Mouse (Mus musculus) spleen, postnatal 36 days (tissue): Measurements from ENCODE around the gene Srr.

Experiments
- DNase-seq, 2 experiments: peaks; one replicate each; pipeline ENCODE4 v3.0.0; 2022; ENCODE audit warnings: low spot score in 2 of 2, mixed read lengths in 1 of 2

The Srr gene

DNA sequence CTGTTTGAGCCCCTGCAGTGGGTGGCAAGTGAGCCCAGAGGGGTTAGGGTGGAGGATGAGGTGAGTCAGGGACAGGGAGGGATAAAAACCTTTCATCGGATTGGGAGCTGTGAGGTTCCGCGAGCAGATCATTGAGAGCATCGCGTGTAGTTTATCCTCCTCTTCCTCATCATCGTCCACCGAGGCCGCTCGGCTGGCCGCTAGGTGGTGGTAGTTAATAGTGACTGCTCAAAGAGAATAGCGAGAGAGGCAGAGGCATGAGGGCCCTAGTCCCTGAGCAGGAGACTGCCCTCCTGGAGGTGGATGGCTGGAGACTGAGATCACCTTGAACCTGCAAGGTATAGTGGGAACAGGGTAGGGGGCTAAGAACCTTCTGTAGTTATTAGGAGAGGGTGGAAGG lies 62.3 kb downstream of the Srr start:
- DNase-seq = no peak

DNA sequence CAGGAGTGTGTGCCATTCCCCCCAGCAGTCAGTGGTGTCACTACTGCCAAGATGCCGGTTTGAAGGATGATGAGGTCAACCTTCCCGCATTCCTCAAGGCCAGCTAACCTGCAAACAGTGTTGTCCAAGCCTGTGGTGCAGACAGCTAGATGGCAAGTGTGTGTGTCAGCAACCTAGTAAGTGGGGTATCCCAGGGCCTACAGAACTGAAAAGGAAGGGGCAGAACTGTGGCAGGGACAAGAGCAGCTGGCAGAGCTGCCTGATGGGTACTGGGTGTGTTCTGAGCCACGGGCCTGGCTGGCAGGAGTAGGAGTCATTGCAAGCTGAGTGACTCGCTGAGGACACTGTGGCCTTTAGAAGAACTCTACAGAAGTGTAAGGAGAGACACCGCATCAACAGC lies 63.6 kb downstream of the Srr start:
- DNase-seq = no peak

DNA sequence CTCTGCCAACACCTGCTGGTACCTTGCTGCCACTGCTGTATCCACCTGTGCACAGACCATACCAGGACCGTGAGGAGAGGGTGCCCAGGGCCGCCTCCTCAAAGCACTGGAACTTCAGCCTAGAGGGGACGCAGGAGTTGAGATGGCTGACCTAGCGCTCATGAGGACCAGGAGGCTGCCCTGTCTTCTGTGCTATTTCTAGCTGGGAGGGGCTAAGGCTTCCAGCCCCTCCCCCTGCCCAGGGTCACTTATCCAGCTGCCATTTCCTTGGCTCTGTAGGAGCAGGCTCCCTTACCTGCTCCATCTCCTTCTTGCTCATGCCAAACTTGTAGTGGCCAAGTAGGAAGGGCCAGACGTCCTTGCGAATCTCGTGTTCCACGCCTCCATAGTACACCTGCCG lies 68.0 kb downstream of the Srr start:
- DNase-seq = no peak
